Mouse (Mus musculus): ENCODE measurements around the gene Napb. TPM values are rescaled to one million over a fixed set of nuclear protein-coding genes. Genes with fewer than 3 reads are reported as not detected.
A peak's percentile ranks its signal among the peaks of the same experiment; 100 is the strongest.

The Napb gene
- total RNA-seq, 2 experiments from 2014 or later = 322 to 323 TPM

DNA sequence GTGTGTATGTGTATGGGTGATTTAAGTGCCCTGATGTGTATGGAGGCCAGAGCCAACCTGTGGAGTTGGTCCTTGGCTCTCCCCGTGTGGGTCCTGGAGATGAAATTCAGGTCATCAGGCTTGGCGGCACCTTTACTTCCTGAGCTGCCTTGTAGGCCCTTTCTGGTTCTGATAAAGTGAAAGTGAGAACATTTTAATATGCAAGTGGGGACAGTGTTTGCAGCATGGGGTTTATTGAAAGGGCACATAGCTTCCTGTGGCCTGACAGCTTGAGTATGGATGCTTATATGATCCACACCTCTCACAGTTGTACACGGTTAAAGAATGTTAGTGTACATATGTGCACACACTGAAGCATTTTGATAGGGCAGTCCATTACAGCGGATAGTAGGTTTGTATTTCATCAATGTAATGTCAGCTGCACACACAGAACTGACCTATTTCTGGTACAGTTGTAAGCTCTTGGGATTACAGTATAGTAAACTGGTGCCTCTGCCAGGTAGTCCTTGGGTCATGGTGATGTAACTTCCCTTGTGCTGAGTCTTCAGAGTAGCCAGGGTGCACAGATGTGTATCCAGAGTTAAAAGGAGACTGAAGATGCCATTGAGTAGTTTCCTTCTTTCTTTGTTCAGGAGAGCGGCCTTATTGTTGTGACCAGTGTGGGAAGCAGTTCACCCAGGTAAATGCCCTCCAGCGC lies 42.7 kb downstream of the Napb start:
- no peak for DNase-seq (ENCODE audit: low spot score in 2 of 2)

DNA sequence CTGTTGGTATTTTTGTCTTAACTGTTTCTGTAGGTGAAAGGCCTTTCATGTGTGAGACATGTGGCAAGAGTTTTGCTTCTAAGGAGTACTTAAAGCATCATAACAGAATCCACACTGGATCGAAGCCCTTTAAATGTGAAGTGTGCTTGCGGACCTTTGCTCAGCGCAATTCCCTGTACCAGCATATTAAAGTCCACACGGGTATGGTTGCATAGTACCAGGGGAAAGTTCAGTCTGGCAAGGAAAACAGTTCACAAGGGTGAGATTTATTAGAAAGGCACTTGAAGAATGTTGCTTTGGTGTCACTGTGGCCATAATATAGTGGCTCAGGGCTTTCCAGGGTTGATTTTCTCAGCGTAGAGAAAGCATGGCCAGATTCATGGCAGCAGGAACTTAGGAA lies 44.3 kb downstream of the Napb start:
- no peak for DNase-seq (ENCODE audit: low spot score in 2 of 2)

DNA sequence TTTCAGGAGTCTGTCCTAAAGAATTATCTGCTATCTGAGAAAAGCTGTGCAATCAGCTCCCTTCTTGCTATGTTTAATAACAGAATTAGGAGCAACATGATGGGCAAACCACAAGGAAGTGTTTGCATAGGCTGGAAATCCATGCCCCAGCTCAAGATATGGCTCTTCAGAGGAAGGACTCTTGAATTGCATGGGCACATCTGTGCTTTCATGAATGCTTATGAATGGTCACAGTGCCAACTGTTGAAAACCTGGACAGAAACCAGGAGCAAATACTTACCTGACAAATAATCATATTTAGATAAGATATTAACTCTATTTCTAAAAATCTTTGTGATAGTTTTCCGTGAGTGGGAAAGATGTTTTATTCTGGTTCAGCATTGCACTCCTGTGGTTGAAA lies 45.4 kb downstream of the Napb start:
- DNase-seq (ENCODE audit: low spot score in 2 of 2) = no peak

DNA sequence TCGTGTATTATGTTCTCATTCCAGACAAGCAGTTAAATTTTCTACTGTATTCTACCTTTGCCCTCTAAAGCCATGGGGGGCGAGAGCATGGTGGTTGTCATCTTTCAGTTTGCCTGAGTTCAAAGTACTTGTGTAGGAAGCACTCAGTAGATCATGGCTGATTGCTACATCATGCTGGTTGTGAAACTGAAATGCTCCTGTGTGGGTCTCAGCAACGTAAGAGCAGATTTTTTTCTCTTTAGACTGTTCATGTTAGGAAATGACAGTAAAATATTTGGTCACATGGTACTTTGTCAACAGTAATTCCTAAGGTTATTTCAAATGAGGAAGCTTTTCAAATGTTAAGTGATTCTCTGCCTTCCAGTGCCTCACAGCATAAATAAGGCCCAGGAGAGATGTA lies 46.6 kb downstream of the Napb start:
- no peak for DNase-seq (ENCODE audit: low spot score in 2 of 2)

DNA sequence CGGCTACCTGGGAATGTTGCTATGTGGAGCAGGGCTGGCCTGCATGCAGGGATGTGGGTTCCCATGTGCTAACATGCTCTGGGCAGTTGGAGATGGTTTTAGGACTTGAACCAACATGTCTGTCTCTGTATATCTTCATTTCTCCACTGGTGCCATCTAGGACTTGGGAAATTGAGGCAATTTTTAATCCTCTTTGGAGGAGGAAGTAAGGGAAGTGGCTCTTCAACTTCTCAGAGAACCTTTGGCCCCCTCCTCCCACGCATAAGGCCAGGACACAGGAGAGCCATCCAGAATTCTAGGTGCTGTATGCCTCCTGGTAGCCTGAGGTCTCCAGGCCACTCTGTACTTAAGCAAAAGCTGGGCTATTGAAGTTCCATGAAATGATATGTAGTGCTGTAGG lies 47.3 kb downstream of the Napb start:
- DNase-seq (ENCODE audit: low spot score in 2 of 2) = no peak

DNA sequence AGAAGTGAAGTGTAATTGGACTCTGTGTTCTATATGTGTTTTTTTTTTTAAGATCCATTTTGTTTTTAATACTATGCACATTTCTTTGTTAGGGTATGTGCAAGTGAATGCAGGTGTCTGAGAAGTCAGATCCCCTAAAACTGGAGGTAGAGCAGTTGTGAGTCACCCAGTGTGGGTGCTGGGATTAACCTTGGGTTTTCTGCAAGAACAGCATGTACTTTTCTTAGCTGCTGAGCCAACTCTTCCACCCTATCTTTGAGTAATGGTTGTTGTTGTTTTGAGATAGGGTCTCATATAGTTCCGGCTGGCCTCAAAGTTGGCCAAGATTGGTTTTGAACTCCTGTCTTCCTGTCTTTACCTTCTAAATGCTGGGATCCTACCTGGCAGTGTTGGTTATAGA lies 49.2 kb downstream of the Napb start:
- DNase-seq (ENCODE audit: low spot score in 2 of 2) = no peak

DNA sequence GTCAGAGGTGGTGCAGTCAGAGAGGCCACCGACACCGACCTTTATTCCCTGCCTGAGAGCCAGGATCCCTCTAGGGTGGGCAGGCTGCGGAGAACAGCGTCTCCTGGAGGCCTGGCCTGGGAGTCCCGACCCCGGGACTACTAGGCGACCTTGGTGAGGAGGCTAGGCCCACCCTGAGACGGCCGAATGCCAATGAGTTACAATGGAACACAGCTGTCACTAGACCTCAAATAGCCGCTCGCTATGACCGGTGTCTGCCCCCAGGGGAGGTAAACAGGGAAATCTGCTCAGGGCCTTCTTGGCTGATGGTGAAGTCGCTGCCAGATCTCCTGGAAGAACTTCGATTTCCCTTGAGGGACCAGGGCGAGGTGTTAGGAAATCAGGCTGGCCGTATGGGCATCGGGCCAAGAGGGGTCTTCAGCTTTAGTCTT lies 50.8 kb downstream of the Napb start:
- no peak for DNase-seq (ENCODE audit: low spot score in 2 of 2)

DNA sequence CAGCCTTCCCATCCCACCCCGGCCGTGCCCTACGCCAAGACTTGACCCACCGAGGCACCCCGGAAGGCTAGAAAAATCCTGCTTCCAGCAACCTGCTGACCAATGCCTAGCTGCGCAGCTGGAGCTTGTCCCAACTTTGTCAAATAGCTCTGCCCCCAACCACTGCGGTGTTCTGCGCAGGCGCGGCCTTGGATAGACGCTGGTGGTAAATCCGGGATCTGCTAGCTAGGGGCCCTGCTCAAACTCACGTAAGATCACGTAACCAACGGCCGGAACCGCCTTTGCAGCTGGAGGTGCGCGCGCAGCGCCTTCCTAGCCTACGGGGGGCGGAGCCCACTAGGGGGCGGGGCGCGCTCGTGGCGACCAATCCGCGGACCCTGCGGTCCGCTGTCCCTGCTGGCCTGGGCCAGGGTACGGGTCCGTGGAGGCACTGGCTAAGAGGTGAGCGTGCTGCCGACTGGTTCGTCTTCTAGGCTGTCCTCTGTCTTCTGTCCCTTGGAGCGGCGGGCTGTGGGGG lies 51.4 kb downstream of the Napb start, which contains the start of gene Gzf1:
Gzf1 (plus strand) TSS at position 249 of the 517 bp plus-strand sequence.
- DNase-seq (ENCODE audit: low spot score in 2 of 2) = peak; percentile 98 to 100

DNA sequence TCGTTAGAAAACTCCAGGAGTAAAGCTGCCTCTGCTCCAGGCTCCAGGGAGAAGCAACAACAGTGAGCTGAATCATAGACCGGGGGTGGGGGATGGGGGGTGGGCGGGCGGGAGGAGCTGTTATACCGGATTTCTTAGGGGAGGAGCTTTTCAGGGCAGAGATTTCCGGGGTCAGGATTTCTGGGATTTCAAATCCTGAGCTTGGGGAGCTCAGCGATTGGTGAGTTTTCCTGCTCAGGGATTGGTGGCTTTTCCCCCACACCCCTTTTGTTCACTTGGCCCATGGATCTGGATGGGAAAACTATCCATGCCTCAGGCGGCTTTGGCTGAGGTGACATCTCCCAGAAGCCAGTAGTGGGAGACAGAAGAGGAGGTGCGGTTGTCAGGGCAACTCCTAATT lies 52.9 kb downstream of the Napb start:
- peak; percentile 38 to 69 for DNase-seq (ENCODE audit: low spot score in 2 of 2)

DNA sequence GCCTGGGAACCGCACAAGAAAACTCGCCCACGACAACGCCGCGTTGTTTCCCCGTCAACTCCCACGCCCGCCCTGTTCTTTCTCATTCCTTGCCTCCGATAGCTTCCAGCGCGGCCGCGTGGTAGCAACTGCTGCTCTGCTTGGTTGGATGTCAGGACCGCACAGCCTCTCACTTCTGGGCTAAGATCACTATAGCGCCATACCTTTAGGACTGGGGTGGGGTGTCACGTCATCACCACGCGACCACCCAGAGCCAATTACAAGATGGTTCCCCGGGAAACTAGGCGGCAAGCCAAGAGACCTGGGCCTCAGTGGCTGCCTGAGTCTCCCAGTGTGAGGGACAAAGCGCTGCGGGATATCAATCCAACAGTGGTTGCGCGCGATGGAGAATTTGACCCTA lies 54.5 kb downstream of the Napb start:
- DNase-seq (ENCODE audit: low spot score in 2 of 2) = peak; percentile 63 to 83

DNA sequence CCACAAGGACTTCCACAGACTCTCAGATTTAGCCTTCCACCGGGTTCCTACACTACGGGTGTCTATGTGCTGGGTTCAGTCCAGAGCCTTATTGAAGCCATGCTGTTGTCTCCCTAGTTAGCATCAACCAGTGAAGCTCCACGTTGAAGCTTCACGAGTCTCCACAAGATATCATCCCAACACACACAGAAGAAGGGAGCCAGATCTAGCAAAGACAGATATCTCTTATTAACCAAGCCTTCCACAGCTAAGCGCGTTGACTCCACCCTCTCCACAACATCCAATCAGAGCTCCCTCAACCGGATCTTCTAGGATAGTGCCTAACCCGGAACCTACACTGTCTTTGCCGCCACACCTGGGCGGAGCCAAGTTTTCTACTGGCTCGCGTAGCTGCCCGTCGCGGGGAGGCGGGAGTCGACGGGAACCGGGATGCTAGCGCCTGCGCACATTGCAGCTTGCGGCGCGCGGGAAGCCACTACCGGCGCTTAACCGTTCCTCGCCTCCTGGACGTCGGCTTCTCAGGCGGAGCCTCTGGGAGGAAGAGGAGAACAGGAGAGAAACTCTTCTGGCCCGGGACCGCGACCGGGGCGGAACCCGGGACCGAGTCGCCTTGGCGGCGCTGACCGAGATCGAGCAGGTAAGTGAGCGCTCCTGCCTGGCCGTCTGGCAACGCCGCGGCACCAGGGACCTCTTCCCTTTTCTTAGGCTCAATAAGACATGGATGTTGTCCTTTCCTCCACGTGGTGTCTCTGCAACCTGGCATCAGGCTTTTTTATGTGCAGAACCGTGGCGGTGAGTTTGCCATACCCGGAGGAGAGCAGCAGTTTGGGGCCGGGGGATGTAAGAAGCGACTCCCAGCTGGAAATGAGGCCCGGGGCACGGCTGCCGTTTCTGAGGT lies 59.8 kb downstream of the Napb start, which contains the start of gene Nxt1:
Nxt1 (plus strand) TSS at position 403 of the 898 bp plus-strand sequence.
- DNase-seq (ENCODE audit: low spot score in 2 of 2) = peak; percentile 98 to 99

DNA sequence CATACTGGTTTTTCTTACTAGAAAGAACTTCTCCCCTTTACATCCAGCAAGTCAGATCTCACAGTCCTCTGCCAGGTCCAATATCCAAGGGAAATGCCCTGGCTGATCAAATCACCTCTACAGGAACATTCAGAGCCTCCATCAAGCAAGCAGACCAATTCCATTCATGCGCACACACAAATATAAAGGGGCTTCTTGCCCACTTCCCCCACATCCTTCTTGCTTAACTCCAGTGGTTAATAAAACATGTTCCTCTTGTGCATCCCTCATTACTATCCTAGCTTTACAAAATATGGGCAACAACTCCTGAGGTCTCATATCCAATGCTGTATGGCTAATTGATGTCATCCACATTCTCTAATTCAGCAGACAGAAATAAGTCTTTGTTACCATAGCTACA lies 68.8 kb downstream of the Napb start:
- DNase-seq (ENCODE audit: low spot score in 2 of 2) = no peak

DNA sequence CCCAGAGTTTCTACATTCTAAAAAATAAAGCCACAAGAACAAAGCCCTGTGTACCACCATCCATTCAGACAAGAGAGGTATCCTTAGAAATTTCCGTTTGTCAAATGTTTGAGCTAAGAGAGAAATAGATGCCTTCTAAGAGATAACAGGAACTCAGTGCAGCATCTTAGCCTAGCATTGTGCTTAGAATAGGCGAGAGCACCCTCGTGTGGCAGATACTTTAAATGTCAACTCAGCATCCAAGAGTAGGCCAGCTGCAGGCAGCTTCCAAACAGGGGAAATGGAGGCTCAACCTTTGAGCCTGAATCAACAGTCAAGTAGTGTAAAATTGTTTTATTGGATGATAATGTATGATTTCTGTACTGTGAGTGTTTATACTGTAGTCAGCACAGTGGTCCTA lies 77.3 kb downstream of the Napb start:
- peak; percentile 71 to 90 for DNase-seq (ENCODE audit: low spot score in 2 of 2)

DNA sequence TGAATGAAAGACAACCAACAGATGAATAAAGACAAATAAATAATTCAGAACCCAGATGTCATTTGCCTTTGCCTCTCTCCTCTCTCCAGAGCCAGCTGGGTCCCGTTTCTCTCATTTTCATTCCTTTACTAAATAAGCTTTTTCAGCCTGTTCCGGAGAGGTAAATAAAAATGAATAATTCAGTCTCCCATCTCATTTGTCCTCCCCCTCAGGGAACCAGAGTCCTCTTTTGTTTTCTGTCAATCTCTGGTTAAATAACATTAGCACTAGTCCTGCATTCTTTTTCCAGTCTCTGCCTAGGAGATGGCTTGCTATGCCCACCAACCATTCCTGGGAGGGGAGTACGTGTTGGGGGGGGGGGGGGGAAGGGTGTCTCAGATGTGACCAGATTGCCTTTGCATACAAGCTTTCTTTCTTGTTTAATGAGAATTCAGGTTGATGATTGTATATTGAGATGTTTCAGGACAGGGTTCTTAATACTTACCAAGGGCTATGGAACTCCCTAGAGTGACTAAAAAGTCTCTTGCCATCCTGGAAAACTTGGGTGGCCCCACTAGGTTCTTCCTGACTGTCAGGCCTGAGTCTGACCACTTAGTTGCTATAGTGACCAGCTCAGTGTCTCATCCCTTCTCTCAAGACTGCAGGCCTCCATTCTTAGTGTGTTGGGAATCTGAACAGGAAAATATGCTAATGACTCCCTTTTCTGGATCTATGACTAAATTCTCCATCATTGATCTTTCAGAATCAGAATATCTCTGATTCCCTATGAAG lies 81.5 kb downstream of the Napb start:
- peak in 1 of 2 experiments; percentile 29 for DNase-seq (ENCODE audit: low spot score in 2 of 2)

DNA sequence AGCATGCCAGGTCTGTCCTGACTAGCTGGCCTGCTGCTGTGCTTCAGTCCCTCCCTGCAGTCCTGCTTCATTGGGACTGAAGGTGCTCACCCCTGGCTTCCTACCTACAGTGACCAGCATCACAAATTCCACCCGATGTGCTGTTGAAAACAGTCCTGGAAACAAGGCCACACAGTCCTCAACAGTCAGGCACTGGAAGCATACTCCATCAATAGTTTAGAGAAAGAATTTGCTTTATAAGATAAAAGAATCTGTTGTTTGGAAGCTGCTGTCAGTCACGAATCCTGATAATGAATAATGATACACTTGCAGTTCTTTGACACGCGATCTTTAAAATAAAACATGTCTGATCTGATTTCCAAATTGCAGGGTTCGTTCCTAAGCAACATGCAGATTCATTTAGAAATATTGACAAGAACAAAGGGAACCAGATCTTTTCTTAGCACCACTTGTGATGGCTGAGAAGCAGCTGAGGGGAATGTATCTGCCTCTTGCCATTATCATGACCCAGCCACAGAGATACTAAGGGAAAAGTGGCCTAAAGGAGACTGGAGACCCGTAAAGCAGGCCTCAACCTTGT lies 87.8 kb downstream of the Napb start:
- peak in 1 of 2 experiments; percentile 56 for DNase-seq (ENCODE audit: low spot score in 2 of 2)

Other genes starting within 250 kb of the Napb start
- 10 to 100 TPM; 12.5 to 13.5 TPM for gene Nxt1, start 59.9 kb downstream of the Napb start, total RNA-seq (2021)
- 10 to 100 TPM; 31.8 to 33.5 TPM for gene Gzf1, start 51.4 kb downstream of the Napb start, total RNA-seq (2021)
- gene Cstl1, start 17.9 kb upstream of the Napb start, total RNA-seq (2021) = 1 to 10 TPM; 1.1 to 1.7 TPM
- gene Cst11, start 39.0 kb upstream of the Napb start, total RNA-seq (2021) = not detected
- gene 8030411F24Rik, start 49.5 kb upstream of the Napb start, total RNA-seq (2021) = not detected
- gene Cst12, start 56.9 kb upstream of the Napb start, total RNA-seq (2021) = 1 to 10 TPM; 3.7 to 5.1 TPM
- not detected for gene Cst8, start 66.3 kb upstream of the Napb start, total RNA-seq (2021)
- gene Cst13, start 87.6 kb upstream of the Napb start, total RNA-seq (2021) = not detected
- gene Cst9, start 102.7 kb upstream of the Napb start, total RNA-seq (2021) = not detected
- gene 9230104L09Rik, start 132.6 kb upstream of the Napb start, total RNA-seq (2021) = not detected
- 1,000 to 10,000 TPM; 2,533 to 2,626 TPM for gene Cst3, start 143.2 kb upstream of the Napb start, total RNA-seq (2021)